ENCODE assay signal across 21 mouse cellular contexts in genomic region chr5:136710742-136711141, GRCm38 (mm10). TPM values are rescaled to one million over a fixed set of nuclear protein-coding genes. Genes with fewer than 3 reads are reported as not detected.
A peak's percentile ranks its signal among the peaks of the same experiment; 100 is the strongest.
DNase-seq lines count a peak whose midpoint lies in the region; ATAC-seq and TF ChIP-seq lines count a peak whose summit lies in the region.
"Had no signal": no experiment of that assay in that cellular context is flagged by ENCODE, and none has a peak within 500 bp of the region (broad histone marks: within the 10 kb centered on the region; RNA-seq: fewer than 3 reads in every experiment).

No protein-coding gene starts in this region.

- intact Hi-C loops in heart, adult 2 months (cut with DNase I), result no loop called here

- TF ChIP-seq CTCF in stomach, postnatal 0 days (IDR thresholded peaks at IDR 0.05; ENCODE audit: low read depth), result no peak
- no peak for TF ChIP-seq CTCF in heart, adult 2 months (IDR thresholded peaks at IDR 0.05)

- H3K79me2 ChIP-seq in heart, adult 2 months (replicated peaks; ENCODE audit: control insufficient read depth, insufficient read depth, low read length), result no peaks in the 10 kb centered on the region

- H3K27ac ChIP-seq in heart, embryonic 12.5 days (ENCODE audit: poor library complexity, severe bottlenecking), result no peak overlapping the region
- H3K27ac ChIP-seq in lung, embryonic 15.5 days, result peak overlapping the region; percentile 90
- no peak overlapping the region for H3K27ac ChIP-seq in stomach, postnatal 0 days (replicated peaks)
- H3K27ac ChIP-seq in heart, adult 2 months, result no peak overlapping the region
- H3K27ac ChIP-seq: limb, embryonic 15.5 days; macrophage; midbrain, embryonic 15.5 days; neural tube, embryonic 12.5 days had no signal

- TF ChIP-seq POLR2A in heart, adult 2 months (IDR thresholded peaks at IDR 0.05; ENCODE audit: insufficient read depth, low read depth, low read length), result no peak

- 40% methylated on average over 4 of the region's 4 CpGs for WGBS in heart, embryonic 12.5 days
- WGBS in lung, embryonic 15.5 days, result 35% methylated on average over 4 of the region's 4 CpGs
- 34% methylated on average over 4 of the region's 4 CpGs for WGBS in stomach, postnatal 0 days
- 41% methylated on average over 4 of the region's 4 CpGs for WGBS in heart, adult 2 months

- peaks cover 17% of the 10 kb centered on the region for H3K4me1 ChIP-seq in heart, embryonic 12.5 days (replicated peaks)
- peaks cover 24% of the 10 kb centered on the region for H3K4me1 ChIP-seq in lung, embryonic 15.5 days
- H3K4me1 ChIP-seq in stomach, postnatal 0 days (replicated peaks; ENCODE audit: control insufficient read depth, insufficient read depth), result no peaks in the 10 kb centered on the region
- H3K4me1 ChIP-seq in heart, adult 2 months (ENCODE audit: control insufficient read depth, insufficient read depth, low read length), result no peaks in the 10 kb centered on the region

- peaks cover 26% of the 10 kb centered on the region for H3K27me3 ChIP-seq in heart, embryonic 12.5 days (replicated peaks)
- no peaks in the 10 kb centered on the region for H3K27me3 ChIP-seq in lung, embryonic 15.5 days
- no peaks in the 10 kb centered on the region for H3K27me3 ChIP-seq in stomach, postnatal 0 days (ENCODE audit: control insufficient read depth, insufficient read depth, low read length)
- H3K27me3 ChIP-seq in heart, adult 2 months (ENCODE audit: control insufficient read depth, insufficient read depth, low read length), result no peaks in the 10 kb centered on the region
- H3K27me3 ChIP-seq: midbrain, embryonic 15.5 days; neural tube, embryonic 12.5 days had no signal

- no peak overlapping the region for H3K4me2 ChIP-seq in heart, embryonic 12.5 days
- no peak overlapping the region for H3K4me2 ChIP-seq in lung, embryonic 15.5 days
- H3K4me2 ChIP-seq in stomach, postnatal 0 days (replicated peaks; ENCODE audit: low read depth), result no peak overlapping the region
- H3K4me2 ChIP-seq: limb, embryonic 15.5 days; midbrain, embryonic 15.5 days; neural tube, embryonic 12.5 days had no signal

- no peaks in the 10 kb centered on the region for H3K36me3 ChIP-seq in heart, embryonic 12.5 days
- H3K36me3 ChIP-seq in lung, embryonic 15.5 days, result no peaks in the 10 kb centered on the region
- no peaks in the 10 kb centered on the region for H3K36me3 ChIP-seq in stomach, postnatal 0 days (ENCODE audit: control insufficient read depth, insufficient read depth, low read length)
- H3K36me3 ChIP-seq in heart, adult 2 months (ENCODE audit: control insufficient read depth, insufficient read depth, low read length), result no peaks in the 10 kb centered on the region
- H3K36me3 ChIP-seq: G1E; limb, embryonic 15.5 days; midbrain, embryonic 15.5 days; neural tube, embryonic 12.5 days had no signal

- TF ChIP-seq EP300 in stomach, postnatal 0 days (optimal IDR thresholded peaks at IDR 0.05), result no peak
- no peak for TF ChIP-seq EP300 in heart, adult 2 months (IDR thresholded peaks at IDR 0.05; ENCODE audit: insufficient read depth, low read depth, low read length)

- H3K4me3 ChIP-seq in heart, embryonic 12.5 days, result no peak overlapping the region
- H3K4me3 ChIP-seq in lung, embryonic 15.5 days, result no peak overlapping the region
- H3K4me3 ChIP-seq in stomach, postnatal 0 days (ENCODE audit: low read depth, low read length), result no peak overlapping the region
- H3K4me3 ChIP-seq in heart, adult 2 months, result no peak overlapping the region
- H3K4me3 ChIP-seq: erythroblast, embryonic 14.5 days; limb, embryonic 15.5 days; midbrain, embryonic 15.5 days; neural tube, embryonic 12.5 days had no signal

- H3K9ac ChIP-seq in heart, embryonic 12.5 days, result no peak overlapping the region
- H3K9ac ChIP-seq in lung, embryonic 15.5 days, result no peak overlapping the region
- no peak overlapping the region for H3K9ac ChIP-seq in stomach, postnatal 0 days (ENCODE audit: low read length)
- H3K9ac ChIP-seq in heart, adult 2 months (ENCODE audit: low read depth, low read length), result no peak overlapping the region
- H3K9ac ChIP-seq: limb, embryonic 15.5 days; midbrain, embryonic 15.5 days; neural tube, embryonic 12.5 days had no signal

- no peak for DNase-seq in heart, postnatal 4 days
- DNase-seq in testis, postnatal 14 days (ENCODE audit: low spot score), result peak; percentile 24
- no peak for DNase-seq in testis, postnatal 10 days (ENCODE audit: low spot score)
- peak; percentile 81 for DNase-seq in stomach, postnatal 0 days (ENCODE audit: low spot score)
- no peak for DNase-seq in urinary bladder, adult 18-20 months (ENCODE audit: low spot score in 2 of 2)
- DNase-seq in heart, adult 2 months, result no peak
- DNase-seq: cerebellum, adult 11 months; embryo, embryonic 11 days; heart, adult 11 months; heart, postnatal 10 days; kidney, postnatal 10 days; thymus, postnatal 14 days had no signal

- 0 out of 2 replicates have a peak, but pooled peaks cover under 1% of the 10 kb centered on the region for H3K9me3 ChIP-seq in heart, embryonic 12.5 days (replicated peaks)
- no peaks in the 10 kb centered on the region for H3K9me3 ChIP-seq in lung, embryonic 15.5 days
- no peaks in the 10 kb centered on the region for H3K9me3 ChIP-seq in stomach, postnatal 0 days (ENCODE audit: control insufficient read depth, low read length)
- H3K9me3 ChIP-seq: limb, embryonic 15.5 days; midbrain, embryonic 15.5 days had no signal

- ATAC-seq in heart, embryonic 12.5 days (ENCODE audit: insufficient number of reproducible peaks, low FRiP score), result 0 out of 2 replicates have a peak, but pooled peaks have one; percentile 30
- ATAC-seq in lung, embryonic 15.5 days (ENCODE audit: borderline replicate concordance, extremely low read depth, low FRiP score, low TSS enrichment), result peak; percentile 74
- peak; percentile 38 for ATAC-seq in stomach, postnatal 0 days (ENCODE audit: low FRiP score, low TSS enrichment)
- ATAC-seq: midbrain, embryonic 15.5 days had no signal

RNA-seq across cellular contexts. Expression of gene Myl10, which starts 17.8 kb away (rescaled TPM):
- polyA plus RNA-seq in heart, embryonic 12.5 days (2016; fragmentation: Nextera tagmentation; extraction: Ambion mirVana), result not detected in 2 replicates
- total RNA-seq in heart, postnatal 4 days (2021), result not detected
- polyA plus RNA-seq in lung, embryonic 15.5 days (2015; fragmentation: Nextera tagmentation; extraction: Ambion mirVana), result 1.3 TPM in 1 of 2 replicates, not detected in the other
- not detected in 2 replicates for polyA plus RNA-seq in stomach, postnatal 0 days (2015; fragmentation: Nextera tagmentation; extraction: Ambion mirVana)
- not detected for total RNA-seq in heart, adult 2 months (2021)
- not detected in 2 replicates for polyA plus RNA-seq in heart, adult 2 months (2012; rRNA removed)
- total RNA-seq: G1E; heart, postnatal 10 days; layer of hippocampus, postnatal 14 days had no signal
- polyA plus RNA-seq: erythroblast, embryonic 14.5 days; G1E; macrophage; midbrain, embryonic 15.5 days; neural tube, embryonic 12.5 days had no signal

Comparison
In these comparisons a context has a peak if more than half of its experiments do, and no peak if none do; other contexts are left out.
1. DNase-seq: peak in testis, postnatal 14 days (single experiment) and stomach, postnatal 0 days (single experiment); none in heart, postnatal 4 days (single experiment), testis, postnatal 10 days (single experiment), urinary bladder, adult 18-20 months (0 of 2) and heart, adult 2 months (0 of 2).
2. Peak in every context shown above with its lines, with median percentiles within 50 percentile points of each other: ATAC-seq.